Mouse (Mus musculus) heart, postnatal 0 days (tissue): ENCODE data around the gene 1700061G19Rik.

Source experiments
- CTCF ChIP-seq: IDR thresholded peaks from 2 replicates; pipeline ENCODE4 v1.5.1; 2016; ENCODE audit warnings: antibody characterized with exemption, control low read depth, low read depth
- EP300 ChIP-seq: IDR thresholded peaks from 2 replicates; pipeline ENCODE4 v1.6.1; 2016; ENCODE audit warnings: antibody characterized with exemption, low read depth

DNA sequence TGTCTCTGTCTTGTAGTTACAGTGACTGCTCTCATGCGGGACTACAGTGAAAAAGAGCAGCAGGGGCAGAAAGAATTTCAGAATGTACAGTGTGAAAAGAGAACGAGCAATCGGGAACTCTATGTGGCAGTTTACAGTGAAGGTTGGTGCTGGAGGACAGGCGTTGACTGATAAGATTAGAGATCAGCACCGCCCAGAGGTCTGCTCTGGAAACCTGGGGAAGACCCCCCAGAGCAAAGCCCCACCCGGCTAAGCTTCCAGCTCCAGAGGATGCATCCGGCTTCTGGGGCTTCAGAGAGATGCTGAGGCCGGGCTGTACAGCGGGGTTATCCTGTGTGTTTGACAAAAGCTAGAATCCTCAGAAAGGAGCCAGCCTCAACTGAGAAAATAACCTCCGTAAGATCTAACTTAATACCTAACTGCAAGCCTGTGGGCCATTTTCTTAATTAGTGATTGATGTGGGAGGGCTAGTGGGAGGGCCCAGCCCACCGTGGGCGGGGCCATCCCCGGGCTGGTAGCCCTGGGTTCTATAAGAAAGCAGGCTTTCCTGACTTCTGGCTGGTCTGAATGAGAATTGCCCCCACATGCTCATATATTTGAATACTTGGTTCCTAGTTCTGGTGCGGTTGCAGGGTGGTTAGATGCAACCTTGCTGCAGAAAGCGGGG is 4.9 kb upstream of the 1700061G19Rik start:
- TF ChIP-seq CTCF (no peak), EP300 (no peak)
